Mouse (Mus musculus): ENCODE results near the gene Cnnm1.

Cnnm1 gene

GRCm38 (mm10) chr19:43440112-43440737 lies at the start of gene Cnnm1:
TSS of gene Cnnm1 (plus strand) at chr19:43440436.
- DNase-seq (ENCODE audit: low spot score) = peak; percentile 66

GRCm38 (mm10) chr19:43396327-43396726 lies 43.9 kb upstream of the Cnnm1 start:
- peak; percentile 58 for DNase-seq (ENCODE audit: low spot score)

GRCm38 (mm10) chr19:43407181-43407580 lies 33.1 kb upstream of the Cnnm1 start:
- DNase-seq (ENCODE audit: low spot score) = no peak

GRCm38 (mm10) chr19:43415565-43415964 lies 24.7 kb upstream of the Cnnm1 start:
- DNase-seq (ENCODE audit: low spot score) = no peak

GRCm38 (mm10) chr19:43420506-43420905 lies 19.7 kb upstream of the Cnnm1 start:
- DNase-seq (ENCODE audit: low spot score) = no peak

- DNase-seq (ENCODE audit: low spot score) = no peak
Observed at GRCm38 (mm10) chr19:43424082-43424481, 16.2 kb upstream of the Cnnm1 start.

- no peak for DNase-seq (ENCODE audit: low spot score)
Observed at GRCm38 (mm10) chr19:43427446-43428224, 12.6 kb upstream of the Cnnm1 start.

GRCm38 (mm10) chr19:43439246-43439645 lies 990 bp upstream of the Cnnm1 start:
- DNase-seq (ENCODE audit: low spot score) = no peak

GRCm38 (mm10) chr19:43440768-43441660 lies 778 bp downstream of the Cnnm1 start:
- peak; percentile 32 for DNase-seq (ENCODE audit: low spot score)

- no peak for DNase-seq (ENCODE audit: low spot score)
Observed at GRCm38 (mm10) chr19:43441661-43441990, 1.4 kb downstream of the Cnnm1 start.

- DNase-seq (ENCODE audit: low spot score) = no peak
Observed at GRCm38 (mm10) chr19:43442269-43442668, 2.0 kb downstream of the Cnnm1 start.

- DNase-seq (ENCODE audit: low spot score) = no peak
Observed at GRCm38 (mm10) chr19:43442906-43443305, 2.7 kb downstream of the Cnnm1 start.

- DNase-seq (ENCODE audit: low spot score) = no peak
Observed at GRCm38 (mm10) chr19:43444636-43445205, 4.5 kb downstream of the Cnnm1 start.

- DNase-seq (ENCODE audit: low spot score) = no peak
Observed at GRCm38 (mm10) chr19:43451563-43451962, 11.3 kb downstream of the Cnnm1 start.

- peak; percentile 69 for DNase-seq (ENCODE audit: low spot score)
Observed at GRCm38 (mm10) chr19:43452176-43452575, 11.9 kb downstream of the Cnnm1 start.

GRCm38 (mm10) chr19:43453025-43453424 lies 12.8 kb downstream of the Cnnm1 start:
- no peak for DNase-seq (ENCODE audit: low spot score)

- DNase-seq (ENCODE audit: low spot score) = no peak
Observed at GRCm38 (mm10) chr19:43459948-43460347, 19.7 kb downstream of the Cnnm1 start.

- no peak for DNase-seq (ENCODE audit: low spot score)
Observed at GRCm38 (mm10) chr19:43460481-43460880, 20.2 kb downstream of the Cnnm1 start.

GRCm38 (mm10) chr19:43462141-43462540 lies 21.9 kb downstream of the Cnnm1 start:
- no peak for DNase-seq (ENCODE audit: low spot score)

- no peak for DNase-seq (ENCODE audit: low spot score)
Observed at GRCm38 (mm10) chr19:43463546-43464293, 23.5 kb downstream of the Cnnm1 start.

- no peak for DNase-seq (ENCODE audit: low spot score)
Observed at GRCm38 (mm10) chr19:43464294-43464687, 24.1 kb downstream of the Cnnm1 start.

- DNase-seq (ENCODE audit: low spot score) = no peak
Observed at GRCm38 (mm10) chr19:43465076-43465475, 24.8 kb downstream of the Cnnm1 start.

Measured in layer of hippocampus, adult 11-12 months (tissue).